Mouse (Mus musculus): ENCODE data around the gene Cldn11.

- no peak for TF ChIP-seq CTCF (IDR thresholded peaks at IDR 0.05; ENCODE audit: extremely low read depth, insufficient read depth, low read length)
- no peak for TF ChIP-seq POLR2A (IDR thresholded peaks at IDR 0.05; ENCODE audit: extremely low read depth, insufficient read depth, low read length)
Observed at GRCm38 (mm10) chr3:31205167-31205566, 55.4 kb downstream of the Cldn11 start.

Measured in cortical plate, adult 2 months (tissue).